Mouse (Mus musculus) kidney, postnatal 25 days (tissue): Measurements from ENCODE around the gene Zfx.
A peak's percentile ranks its signal among the peaks of the same experiment; 100 is the strongest.

Experiments
- DNase-seq, 2 experiments: peaks; one replicate each; pipeline ENCODE4 v3.0.0; 2021; ENCODE audit warnings: mixed read lengths in 2 of 2

Zfx gene

DNA sequence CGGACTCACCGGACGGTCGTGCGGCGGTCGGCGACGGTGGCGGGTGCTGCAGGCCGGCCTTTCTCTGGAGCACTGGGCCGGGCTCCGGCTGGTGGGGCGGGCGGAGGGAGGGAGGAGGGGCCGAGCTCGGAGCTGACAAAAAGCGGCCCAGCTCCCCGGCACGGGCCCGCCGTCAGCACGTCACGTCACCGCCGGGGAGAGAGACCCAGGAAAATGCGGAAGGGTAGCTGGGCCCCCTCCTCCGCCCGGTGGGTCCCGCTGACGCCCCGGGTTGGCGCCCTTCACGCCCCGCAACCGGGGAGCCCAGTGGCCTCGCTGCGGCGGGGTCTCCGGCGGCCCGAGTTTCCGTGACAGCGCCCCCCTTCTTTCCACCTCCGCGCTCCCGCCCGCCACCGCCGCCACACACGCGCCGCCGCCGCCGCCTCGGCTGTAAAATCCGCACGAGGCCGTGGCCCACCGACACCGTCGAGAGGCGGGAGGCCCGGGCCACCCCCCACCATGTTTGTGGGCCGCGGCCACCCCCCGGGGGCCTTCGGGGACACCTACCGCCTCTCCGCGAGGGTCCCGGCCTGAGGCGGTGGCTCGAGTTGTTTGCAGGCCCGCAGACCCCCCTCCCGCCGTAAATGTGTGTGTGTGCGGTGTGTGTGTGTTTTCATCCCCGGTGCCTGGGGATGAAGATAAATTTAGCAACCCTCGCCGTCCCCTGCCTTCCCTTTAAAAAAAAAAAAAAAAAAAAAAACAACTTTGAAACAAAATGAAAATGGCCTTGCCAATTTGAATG, at the start of gene Zfx:
Gene Zfx (minus strand): TSS at position 644 of the 781 bp plus-strand sequence.
- DNase-seq, result peak; percentile 59 to 86

DNA sequence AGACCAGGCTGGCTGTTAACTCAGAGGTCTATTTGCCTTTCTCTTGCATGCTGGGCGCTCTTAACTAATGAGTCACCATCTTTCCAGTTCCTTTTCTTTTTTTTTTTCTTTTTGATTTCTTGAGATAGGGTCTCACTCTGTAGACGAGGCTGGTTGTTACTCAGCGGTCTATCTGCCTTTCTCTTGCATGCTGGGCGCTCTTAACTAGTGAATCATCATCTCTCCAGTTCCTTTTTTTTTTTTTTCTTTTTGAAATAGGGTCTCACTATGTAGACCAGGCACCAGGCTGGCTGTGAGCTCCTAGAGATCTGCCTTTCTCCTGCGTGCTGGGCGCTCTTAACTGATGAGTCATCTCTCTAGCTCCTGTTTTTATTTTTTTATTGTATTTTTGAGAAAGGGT, 45.8 kb upstream of the Zfx start:
- DNase-seq, result no peak

DNA sequence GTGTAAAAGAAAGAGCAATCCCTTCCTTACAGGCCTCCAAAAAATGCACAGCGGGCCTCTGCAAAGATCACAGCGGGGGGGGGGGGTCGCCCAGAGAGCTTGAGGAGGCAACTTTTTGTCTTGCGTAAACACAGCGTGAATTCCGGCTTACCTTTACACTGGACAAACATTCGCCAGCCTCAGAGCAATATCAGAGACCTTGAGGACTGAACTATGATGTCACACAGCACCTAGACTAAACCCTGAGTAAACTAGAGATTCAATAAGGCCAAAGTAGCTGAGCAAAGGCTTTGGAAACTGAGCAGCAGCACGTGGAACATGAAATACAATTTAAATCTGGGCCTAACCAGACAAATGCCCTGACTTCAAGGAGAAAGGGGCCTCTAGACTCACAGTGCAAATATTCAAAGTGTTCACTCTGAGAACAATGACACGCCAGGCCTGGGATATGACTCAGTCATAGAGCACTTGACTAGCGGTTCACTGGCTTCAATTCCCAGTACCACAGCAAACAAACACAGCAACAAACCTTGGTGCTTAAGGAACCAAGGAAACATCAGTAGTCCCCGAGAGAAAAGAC, 28.8 kb upstream of the Zfx start:
- DNase-seq, result no peak

DNA sequence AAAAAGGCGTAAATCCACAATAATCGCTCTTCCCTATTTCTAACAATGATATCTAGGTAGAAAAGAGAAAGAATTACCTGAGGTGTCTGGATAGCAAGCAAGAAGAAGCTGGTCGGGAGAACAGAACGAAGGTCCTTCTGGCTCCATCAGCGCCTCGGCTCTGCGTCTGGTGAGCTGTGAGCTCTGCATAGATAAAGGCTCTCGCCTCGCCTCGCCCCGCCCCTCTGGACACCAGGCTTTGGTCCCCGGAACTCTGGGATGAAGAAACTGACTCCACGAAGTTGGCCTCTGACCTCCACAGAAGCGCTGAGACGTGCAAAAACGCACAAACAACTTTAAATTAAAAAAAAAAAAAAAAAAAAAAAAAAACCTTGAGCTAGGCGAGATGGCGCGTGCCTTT, 27.0 kb upstream of the Zfx start:
- DNase-seq, result no peak

DNA sequence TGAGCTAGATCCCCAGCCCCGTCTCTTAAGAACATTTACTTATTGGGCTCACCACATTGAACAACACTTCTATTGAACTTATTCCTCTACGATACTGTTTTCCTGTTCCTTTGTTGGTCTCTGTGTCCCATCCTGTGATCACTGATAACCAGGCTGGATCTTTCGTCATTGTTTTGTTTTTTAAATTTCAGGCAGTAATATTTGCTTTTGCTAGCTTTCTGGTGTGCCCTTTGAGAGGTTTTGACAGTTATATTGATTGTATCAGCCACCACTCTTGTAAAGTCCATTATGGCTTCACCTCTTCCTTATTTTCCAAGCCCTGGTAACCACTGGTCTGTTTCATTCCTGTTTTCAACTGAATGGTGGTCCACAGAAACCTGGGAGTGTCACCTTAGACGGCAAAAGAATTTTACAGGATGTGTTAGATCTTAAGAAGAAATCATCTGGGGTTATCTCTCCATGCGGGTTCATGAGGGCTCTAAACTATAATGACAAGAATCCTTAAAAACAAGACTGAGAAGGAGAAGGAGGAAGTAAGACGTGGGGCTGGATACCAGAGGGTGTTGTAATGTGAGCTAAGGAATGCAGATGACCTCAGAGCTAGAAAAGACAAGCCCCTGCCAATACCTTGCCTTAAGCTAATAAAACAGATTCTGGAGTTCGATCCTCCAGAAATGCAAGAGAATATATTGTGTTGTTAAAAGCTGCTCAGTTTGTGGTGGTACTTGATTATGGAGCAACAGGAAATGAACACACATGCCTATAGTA, 18.7 kb upstream of the Zfx start:
- no peak for DNase-seq

DNA sequence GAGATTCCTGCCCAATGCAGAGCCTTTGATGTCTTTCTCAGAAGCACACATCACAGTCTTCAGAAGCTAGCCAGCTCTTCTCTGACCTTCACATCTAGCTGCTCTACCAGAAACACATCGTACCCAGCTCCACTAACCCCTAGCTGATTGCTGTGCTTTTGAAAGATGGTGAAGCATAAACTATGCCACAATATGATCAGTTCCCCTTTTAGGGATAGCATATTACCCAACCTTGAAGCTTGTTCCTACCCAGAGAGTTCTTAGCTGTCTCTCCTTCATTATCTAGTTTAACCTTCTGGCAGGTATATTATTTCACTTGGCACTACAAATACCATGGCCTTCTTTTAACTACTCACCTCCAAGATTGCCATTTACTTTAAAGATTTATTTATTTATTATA, 16.6 kb upstream of the Zfx start:
- no peak for DNase-seq

DNA sequence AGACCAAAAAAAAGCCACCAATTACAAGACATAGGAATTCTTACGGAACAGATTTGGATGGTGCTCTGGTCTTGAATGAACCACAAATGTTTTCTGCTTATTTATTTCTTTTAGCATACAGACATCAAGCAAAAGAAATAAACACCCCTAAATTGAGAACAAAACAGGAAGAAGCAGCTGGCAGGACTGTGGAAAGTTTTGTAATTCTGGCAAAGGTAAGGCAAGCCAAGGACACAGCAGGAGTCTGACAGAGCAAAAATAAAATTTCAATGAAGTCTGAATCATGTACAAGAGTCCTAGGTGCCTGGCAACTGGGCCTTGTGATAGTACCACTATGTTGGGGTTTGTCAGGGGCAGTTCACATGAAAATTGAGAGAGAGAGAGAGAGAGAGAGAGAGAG, 14.8 kb upstream of the Zfx start:
- no peak for DNase-seq

DNA sequence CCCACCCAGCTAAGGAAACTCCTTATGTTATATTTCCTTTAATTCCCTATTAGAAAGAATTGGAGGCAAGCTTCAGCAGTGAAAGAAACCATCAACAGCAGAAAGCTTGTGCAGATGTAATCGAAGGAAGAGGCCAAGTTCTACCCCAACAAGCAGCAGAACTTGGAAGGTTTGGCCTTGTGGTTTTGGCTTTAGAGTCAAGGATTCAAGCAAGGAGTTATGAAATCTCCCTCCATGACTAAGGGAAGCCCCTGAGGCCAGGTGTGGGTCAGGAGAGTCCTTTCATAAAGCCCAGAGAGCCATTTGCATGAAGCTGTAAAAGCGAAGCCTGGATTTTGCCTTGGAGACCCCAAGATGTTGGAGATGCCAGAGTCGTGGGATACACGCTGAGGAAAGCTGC, 11.6 kb upstream of the Zfx start:
- no peak for DNase-seq

DNA sequence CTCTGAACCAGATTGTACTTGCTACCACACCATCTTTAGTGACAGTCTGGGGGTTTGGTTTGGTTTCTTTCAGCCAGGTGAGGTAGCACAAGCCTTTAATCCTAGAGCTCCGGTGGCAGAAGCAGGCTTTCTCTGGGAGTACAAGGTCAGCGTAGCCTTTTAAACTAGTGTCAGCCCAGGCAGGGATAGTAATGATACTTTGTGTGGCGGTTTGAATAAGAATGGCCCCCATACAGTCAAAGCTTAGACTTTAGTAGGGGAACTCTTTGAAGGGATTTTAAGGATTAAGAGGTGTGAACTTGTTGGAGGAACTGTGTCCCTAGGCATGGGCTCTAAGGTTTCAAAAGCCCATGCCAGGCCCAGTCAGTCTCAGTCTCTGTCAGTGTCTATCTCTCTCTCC, 10.0 kb upstream of the Zfx start:
- no peak for DNase-seq

DNA sequence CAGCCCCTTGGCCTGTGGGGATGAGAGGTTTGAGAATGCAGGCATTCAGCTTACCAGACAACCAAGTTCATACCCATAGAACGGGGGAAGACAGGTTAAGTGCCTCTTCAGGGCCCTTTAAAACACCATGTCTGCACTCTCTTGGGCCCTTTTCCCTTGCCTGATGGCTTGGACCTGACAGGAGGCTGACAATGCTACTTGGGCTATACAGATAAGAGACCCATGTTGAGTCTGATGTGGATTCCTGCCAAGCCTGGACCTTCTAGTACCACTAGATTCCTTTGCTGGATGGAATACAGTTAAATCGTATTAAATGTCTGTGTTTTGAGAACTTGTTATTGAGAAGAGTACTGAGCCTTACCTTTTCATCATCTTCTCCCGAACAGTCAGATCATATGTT, 8.7 kb upstream of the Zfx start:
- no peak for DNase-seq

DNA sequence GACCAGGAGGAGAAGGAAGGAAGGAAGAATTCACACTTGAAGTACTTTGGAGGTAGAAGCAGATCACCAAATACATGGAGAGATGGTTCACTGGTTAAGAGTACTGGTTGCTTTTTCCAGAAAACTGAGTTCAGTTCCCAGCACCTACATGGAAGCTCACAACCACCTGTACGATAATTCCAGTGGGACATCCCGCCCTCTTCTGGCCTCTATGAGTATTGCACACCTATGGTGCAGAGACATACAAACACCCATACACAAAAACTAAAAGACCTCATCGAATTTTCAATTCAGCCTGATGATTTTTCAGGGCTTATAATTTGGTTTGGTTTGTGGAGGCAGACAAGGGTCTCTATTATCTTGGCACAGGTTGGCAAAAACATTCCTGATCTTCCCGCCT, 6.2 kb upstream of the Zfx start:
- no peak for DNase-seq

DNA sequence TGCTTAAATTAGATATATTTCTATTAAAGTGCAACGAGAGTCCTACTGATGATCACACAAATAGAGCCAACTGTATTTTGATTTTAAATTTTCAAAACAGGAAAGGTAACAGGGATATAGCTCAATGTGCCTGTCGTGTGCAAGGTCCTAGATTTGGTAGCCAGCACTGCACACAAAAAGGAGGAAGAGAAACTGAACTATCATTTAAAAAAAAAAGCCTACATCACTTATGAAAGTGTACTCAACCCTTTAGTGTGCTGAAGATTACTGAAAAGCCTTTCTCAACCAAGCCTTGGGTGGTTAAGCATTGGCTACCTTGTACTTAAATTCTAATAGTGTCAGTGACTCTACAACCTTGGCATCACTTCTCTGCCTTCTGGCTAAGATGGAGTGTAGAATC, 2.4 kb upstream of the Zfx start:
- DNase-seq, result no peak

DNA sequence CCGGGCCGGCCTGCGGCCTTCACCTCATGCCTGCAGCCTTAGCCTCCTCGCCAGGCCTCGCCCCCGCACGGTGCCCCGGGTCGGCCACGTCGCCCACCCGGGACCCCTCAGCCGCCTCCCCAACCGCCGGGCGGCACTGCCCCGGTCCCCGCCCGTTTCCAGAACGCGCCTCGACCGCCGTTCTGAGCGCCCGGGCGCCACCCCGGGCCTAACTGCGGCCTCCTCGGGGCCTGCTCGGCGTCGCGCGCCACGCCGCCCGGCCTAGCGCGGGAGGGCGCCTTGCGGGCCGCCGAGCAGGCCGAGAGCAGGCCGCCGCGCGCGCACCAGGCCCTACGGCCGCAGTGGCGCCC, 818 bp downstream of the Zfx start:
- DNase-seq, result no peak

DNA sequence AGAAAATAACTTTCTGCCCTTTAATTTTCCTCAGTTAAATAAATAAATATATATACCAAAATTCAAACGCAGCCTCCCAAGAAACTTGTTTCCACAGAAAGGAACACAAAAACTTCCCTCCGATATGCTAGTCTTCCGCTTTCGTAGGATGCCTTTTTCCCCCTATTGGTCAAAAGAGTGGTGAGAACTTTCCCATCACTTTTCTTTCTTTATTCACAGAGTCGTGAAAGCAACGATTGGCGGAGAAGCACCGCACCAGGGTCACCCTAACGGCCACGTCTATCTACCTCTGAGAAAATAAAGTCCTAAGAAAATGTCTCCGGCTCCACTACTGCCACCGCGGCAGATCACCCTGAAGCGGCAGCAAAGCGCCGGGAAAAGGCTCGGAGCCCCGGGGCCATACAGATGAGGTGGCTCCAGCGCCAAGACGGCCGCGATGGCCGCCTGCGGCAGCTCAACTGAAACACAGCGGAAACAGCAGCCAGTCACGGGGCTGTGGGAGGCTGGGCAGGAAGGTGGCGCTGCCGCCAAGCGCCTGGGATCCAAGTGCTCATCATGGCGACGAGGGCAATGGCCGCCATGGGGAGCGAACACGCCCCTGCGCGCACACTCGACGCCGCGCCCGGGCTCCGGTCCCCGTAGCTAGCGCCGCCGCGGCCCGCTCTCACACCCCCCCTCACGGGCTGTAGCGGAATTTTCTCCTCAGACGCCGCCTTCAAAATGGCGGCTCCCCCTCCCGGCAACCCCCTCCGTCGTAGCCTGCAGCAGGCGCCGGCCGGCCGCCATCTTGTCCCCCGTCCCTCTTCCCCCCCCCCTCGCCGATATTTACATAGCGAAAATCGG, 1.4 kb downstream of the Zfx start:
- peak; percentile 82 to 94 for DNase-seq

DNA sequence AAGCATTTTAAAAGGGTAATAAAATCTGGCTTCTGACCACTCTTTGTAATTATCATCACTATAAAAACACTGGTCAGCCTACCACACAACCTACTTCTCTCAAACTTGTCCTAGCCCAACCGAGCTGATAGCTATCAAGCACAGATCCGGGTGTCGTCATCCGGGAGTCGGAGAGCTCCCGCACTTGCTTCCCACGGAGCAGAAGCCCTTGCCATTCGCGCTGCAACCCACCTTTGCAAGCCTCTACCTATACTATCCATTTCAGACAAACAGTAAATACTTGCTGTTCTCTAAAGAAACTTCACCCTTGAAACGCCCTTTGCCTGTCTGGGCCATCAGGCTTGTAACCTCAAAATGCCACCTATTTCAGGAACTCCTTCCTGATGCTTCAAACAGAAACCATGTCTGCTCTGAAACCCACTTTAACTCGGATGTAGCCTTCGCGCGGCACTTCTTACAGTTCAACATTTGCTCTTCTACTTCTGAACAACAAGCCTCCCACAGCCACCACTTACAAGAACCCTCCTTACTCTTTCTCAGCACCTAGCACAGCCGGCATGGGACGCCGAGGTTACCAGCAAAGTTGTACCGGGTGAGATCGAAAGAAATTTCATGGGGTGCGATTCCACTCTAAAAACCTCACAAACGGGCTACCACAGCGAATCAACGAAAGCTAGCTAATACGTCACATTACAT, 2.2 kb downstream of the Zfx start:
- DNase-seq, result peak; percentile 14 to 38

DNA sequence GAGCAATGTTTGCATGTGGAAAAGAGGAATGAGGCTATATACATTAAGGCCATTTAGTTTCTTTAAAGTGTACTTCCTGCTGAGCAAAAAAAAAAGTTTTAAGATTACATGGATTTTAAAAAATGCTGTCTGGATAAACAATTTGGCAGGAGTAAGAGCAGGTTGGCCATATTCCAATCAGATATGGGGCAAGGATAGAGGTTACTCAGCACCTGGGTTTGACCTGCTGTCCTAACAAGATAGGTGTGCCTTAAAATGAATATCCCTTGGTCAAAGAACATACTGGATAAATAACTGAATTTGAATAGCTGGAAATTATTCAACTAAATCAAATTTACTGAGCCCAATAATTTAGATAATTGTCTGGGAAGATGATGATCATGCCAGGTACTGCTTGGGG, 5.2 kb downstream of the Zfx start:
- DNase-seq, result no peak

DNA sequence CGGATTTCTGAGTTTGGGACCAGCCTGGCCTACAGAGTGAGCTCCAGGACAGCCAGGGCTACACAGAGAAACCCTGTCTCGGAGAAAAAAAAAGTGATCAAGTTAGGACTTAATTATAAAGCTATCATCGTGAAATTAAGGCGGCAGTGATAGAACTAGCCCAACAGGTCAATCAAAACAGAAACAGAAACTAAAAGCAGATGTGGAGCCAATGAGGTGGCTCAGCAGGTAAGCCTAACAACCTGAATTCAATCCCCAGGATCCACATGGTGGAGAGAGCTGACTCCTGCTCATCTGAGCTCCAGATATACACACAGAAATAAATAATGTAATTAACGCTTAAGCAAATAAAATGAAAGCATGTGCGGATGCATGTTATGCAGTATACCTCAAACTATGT, 7.6 kb downstream of the Zfx start:
- DNase-seq, result no peak

DNA sequence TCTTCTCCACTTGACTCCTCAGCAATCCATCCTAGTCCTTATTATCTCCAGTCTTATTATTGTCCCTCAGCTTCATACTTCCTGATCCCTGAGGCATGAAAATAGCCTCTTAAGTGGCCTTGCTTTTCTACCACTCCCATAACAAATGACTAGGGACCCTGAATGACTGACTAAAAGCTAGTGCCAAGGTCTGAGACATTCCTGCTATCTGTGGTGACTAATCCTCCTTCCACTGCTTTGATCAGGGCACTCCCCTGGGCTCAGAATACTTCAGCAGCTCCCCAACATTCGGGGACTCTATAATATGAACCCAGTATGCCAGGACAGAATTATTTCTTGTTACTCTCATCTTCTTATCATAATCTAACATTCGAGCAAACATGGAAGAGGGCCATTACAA, 17.5 kb downstream of the Zfx start:
- no peak for DNase-seq

DNA sequence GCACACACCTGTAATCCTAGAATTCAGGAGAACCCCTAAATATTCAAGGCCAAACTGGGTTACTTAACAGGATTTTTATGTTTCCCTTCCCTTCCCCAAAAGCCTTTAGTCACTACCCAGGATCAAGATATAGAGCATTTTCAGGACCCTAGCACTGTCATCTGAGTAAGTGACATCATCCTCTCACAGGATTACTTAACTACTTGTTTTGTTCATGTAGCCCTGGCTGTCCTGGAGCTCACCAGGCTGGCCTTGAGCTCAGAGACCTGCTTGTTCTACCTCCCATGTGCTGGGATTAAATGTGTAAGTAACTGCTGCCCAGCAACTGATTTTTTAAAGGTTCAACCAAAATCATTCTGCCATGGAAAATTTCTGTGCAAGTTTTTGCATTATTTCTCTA, 20.6 kb downstream of the Zfx start:
- no peak for DNase-seq

DNA sequence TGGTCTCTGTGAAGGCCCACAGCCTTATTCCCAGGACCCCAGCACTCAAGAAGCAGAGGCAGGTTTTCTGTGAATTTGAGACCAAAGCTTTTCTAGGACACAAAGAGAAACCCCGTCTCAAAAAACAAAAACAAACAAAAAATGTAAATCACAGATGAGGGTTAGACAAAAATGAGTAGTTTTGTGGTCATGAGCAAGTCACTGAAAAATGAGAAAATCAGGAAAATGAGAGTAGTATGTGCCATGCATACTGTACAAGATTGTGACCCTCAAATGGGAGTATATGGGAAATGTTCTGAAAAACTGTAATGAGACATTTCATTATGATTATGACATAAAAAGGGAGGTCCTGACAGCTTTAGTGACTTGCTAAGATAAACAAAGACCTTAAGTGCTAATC, 22.9 kb downstream of the Zfx start:
- no peak for DNase-seq

DNA sequence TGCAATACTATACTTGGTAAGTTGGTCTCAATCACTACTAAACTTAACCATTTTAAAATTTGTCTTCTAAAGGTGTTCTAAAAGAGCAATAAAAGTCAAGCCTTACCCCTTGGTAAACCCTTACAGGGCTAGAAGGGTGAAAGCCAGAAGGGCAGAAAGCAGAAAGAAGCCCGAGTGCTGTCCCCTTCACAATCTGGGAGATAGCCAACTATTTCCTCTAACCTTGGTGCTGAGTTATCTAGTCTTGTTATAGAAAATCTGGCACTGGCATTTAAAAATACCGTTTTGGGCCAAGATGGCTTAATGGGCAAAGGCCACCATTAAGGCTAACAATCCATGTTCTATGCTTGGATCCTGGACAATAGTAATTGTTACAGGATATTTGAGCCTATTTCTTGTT, 32.5 kb downstream of the Zfx start:
- no peak for DNase-seq

DNA sequence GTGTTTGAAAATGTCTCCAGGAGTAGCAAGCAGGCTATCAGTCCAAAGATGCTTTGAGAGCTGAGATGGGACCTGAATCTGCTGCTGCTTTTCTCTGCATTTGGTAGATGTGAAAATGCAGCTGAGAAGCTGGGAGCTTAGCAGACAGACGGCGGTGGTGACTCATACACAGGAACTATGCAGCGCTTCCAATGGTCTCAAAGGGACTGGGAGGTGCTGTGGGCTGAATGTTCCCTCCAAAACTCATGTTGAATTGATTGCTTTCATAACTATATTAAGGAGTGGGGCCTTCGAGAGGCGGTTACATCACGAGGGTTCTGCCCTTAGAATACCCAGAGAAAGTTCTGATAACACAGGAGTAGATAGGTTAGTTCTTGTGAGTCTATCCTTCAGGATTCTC, 62.3 kb downstream of the Zfx start:
- DNase-seq, result peak in 1 of 2 experiments; percentile 4

DNA sequence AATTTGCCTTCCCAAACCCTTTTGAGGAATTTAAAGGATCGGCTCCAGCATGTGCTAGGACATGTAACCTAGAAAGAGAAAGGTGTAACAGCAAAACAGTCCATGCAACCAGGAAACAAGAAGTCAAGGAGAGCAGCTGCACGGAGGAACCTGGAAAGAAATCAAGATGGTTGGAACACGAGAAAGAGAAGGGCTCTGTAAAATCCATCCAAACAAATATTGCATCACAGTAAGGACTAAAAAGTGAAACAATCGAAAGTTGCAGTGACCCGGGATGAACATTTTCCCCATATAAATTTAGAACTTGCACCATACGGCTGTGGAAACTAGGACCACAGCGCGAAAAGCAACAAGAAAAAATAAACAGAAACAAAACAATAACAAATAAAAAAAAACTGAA, 62.8 kb downstream of the Zfx start:
- no peak for DNase-seq
